Mouse (Mus musculus): ENCODE results near the gene Tspan1. TPM values are rescaled to one million over a fixed set of nuclear protein-coding genes. Genes with fewer than 3 reads are reported as not detected.

Tspan1 gene
- polyA plus RNA-seq (2014; fragmentation: Illumina TruSeq; extraction: RNeasy Lipid Tissue Mini Kit (QIAGEN cat#74804); ENCODE audit: low read depth, low replicate concordance): 41.6 TPM

DNA sequence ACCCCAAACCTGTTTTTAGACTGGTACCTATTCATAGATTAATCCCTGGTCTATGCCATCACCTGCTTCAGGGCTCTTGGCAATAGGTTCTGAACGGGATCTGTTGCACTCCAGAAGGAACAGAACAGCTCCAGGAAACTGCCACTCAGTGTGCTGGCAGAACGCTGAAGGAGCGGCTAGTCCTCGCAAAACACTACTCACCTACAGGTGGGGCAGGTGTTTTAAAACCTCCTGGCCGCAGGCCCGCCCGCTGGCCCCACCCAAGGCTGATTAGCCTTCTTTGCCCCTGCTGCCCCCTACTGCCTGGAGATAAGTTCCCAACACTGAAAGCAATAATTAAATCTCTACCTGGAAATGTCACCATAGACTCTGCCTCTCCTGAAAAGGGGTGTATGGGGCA, at the start of gene Tspan1:
TSS of gene Tspan1 (minus strand) at position 198 of the 400 bp plus-strand sequence.

DNA sequence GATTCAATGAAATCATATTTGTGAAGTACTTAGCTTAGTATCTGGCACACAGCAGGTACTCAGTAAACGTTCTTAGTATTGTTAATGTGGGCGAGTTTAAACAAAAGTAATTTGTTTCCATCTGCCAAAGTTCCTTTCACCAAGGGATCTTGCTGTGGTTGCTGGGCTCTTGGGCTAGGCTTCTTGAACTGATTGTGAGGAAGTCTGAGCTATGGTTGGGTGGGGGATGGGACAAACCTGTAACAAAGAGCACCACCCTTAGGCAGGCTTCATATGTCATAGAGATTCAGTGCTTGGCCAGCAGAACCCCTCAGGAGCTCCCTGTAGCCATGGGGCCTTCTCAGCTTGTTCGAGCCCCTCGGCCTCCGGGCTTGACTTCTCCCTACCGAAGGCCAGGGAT, 5.7 kb upstream of the Tspan1 start, which contains the start of the genes 1700042G07Rik and Gm49337:
TSS of gene 1700042G07Rik (plus strand) at position 301 of the 400 bp plus-strand sequence.
TSS of gene Gm49337 (plus strand) at position 313 of the 400 bp plus-strand sequence.

DNA sequence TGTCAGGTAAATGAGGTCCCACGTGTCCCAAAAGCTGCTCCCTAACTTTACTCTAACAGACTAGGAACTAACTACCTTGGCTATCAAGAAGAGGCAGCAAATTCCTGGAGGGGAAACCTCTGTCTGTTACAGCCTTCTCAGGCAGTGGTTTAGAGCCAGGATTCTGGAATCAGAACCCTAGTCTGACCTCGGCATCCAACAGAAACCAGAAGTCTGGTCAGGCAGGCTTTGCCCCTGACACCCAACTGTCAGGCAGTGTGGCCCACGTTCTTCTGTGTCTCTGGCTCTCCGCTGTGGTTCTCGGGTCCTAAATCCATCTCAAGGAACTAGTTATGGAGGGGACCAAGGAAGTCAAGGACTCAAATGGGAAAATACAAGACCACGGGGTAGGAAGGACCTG, 16.2 kb downstream of the Tspan1 start, which contains the start of gene Lurap1:
TSS of gene Lurap1 (minus strand) at position 101 of the 400 bp plus-strand sequence.

DNA sequence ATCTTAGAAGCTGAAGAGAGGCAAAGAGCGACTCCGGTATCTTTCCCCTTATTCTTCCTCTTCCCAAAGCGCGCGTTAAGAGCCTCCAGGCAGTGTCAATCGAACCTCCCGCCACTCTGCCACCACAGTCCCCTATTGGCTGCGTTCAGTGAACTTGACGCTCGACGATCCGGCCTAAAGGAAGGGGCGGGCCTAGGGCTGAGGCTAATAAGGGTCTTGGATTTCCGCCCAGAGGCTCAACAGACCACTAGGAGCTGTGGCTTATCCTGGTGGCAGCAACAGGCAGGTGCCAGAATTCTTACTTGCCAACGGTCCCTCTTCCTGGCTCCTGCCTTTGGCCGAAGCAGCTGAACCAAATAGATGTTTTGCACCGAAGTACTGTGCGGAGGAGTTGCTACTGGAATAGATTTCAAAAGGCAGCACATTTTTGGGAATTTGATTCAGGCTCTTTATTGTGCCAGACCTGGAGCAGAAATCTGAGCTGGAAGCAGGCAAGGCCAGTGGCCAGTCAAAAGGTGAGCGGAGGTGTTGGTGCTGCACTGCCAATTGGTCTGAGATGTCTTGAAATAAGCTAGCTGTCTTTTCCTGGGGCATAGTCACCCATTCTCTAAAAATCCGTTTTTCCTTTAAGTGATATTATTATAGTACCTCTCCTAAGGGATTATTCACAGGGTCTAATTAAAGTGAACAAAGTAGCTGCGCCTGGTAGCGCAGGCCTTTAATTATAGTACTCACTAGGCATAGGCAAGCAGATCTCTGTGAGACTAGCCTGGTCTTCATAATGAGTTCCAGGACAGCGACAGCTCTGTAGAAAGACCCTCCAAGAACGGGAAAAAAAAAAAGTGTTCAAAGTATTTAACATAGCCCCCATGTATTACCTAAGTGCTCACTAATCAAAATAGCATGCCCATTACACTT, 43.5 kb downstream of the Tspan1 start, which contains the start of the genes Rad54l and Pomgnt1:
TSS of gene Rad54l (minus strand) at position 89 of the 918 bp plus-strand sequence.
TSS of gene Pomgnt1 (plus strand) at position 239 of the 918 bp plus-strand sequence.

Other genes starting within 250 kb of the Tspan1 start
- gene Dmbx1, start 227.7 kb downstream of the Tspan1 start, polyA plus RNA-seq (2014; fragmentation: Illumina TruSeq; extraction: RNeasy Lipid Tissue Mini Kit (QIAGEN cat#74804); ENCODE audit: low read depth, low replicate concordance): not detected
- gene Faah, start 149.7 kb downstream of the Tspan1 start, polyA plus RNA-seq (2014; fragmentation: Illumina TruSeq; extraction: RNeasy Lipid Tissue Mini Kit (QIAGEN cat#74804); ENCODE audit: low read depth, low replicate concordance): 40.8 TPM
- 15.4 TPM for gene Nsun4, start 113.7 kb downstream of the Tspan1 start, polyA plus RNA-seq (2014; fragmentation: Illumina TruSeq; extraction: RNeasy Lipid Tissue Mini Kit (QIAGEN cat#74804); ENCODE audit: low read depth, low replicate concordance)
- 654 TPM for gene Uqcrh, start 92.5 kb downstream of the Tspan1 start, polyA plus RNA-seq (2014; fragmentation: Illumina TruSeq; extraction: RNeasy Lipid Tissue Mini Kit (QIAGEN cat#74804); ENCODE audit: low read depth, low replicate concordance)
- 37.3 TPM for gene Lrrc41, start 92.3 kb downstream of the Tspan1 start, polyA plus RNA-seq (2014; fragmentation: Illumina TruSeq; extraction: RNeasy Lipid Tissue Mini Kit (QIAGEN cat#74804); ENCODE audit: low read depth, low replicate concordance)
- 1.1 TPM for gene Rad54l, start 43.9 kb downstream of the Tspan1 start, polyA plus RNA-seq (2014; fragmentation: Illumina TruSeq; extraction: RNeasy Lipid Tissue Mini Kit (QIAGEN cat#74804); ENCODE audit: low read depth, low replicate concordance)
- gene Pomgnt1, start 43.8 kb downstream of the Tspan1 start, polyA plus RNA-seq (2014; fragmentation: Illumina TruSeq; extraction: RNeasy Lipid Tissue Mini Kit (QIAGEN cat#74804); ENCODE audit: low read depth, low replicate concordance): 54.4 TPM
- gene Lurap1, start 16.3 kb downstream of the Tspan1 start, polyA plus RNA-seq (2014; fragmentation: Illumina TruSeq; extraction: RNeasy Lipid Tissue Mini Kit (QIAGEN cat#74804); ENCODE audit: low read depth, low replicate concordance): 4.2 TPM
- gene 1700042G07Rik, start 5.8 kb upstream of the Tspan1 start, polyA plus RNA-seq (2014; fragmentation: Illumina TruSeq; extraction: RNeasy Lipid Tissue Mini Kit (QIAGEN cat#74804); ENCODE audit: low read depth, low replicate concordance): 20.7 TPM
- gene Gm49337, start 5.8 kb upstream of the Tspan1 start, polyA plus RNA-seq (2014; fragmentation: Illumina TruSeq; extraction: RNeasy Lipid Tissue Mini Kit (QIAGEN cat#74804); ENCODE audit: low read depth, low replicate concordance): not detected
- gene Pik3r3, start 54.0 kb upstream of the Tspan1 start, polyA plus RNA-seq (2014; fragmentation: Illumina TruSeq; extraction: RNeasy Lipid Tissue Mini Kit (QIAGEN cat#74804); ENCODE audit: low read depth, low replicate concordance): 19.1 TPM